Mouse (Mus musculus): ENCODE data around the gene Stt3b.

DNA sequence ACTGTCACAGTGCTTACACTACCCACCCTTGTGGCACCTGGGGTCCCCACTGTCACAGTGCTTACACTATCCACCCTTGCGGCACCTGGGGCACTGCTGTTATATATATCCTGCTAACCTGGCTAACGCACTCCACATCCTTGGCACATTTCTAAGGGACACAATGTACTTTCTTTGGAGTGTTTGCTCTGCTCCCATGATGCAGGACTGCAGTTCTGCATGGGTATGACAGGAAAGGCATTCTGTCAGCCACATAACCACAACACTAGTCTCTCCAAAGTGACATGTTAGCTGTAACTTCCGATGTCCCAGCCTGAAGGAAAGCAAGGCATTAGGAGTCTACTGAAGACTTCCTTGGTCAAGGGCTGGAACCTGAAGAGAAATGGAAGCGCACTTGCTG, 26.8 kb downstream of the Stt3b start:
- TF ChIP-seq CTCF (IDR thresholded peaks at IDR 0.05; ENCODE audit: low read depth) = no peak
- TF ChIP-seq EP300 (IDR thresholded peaks at IDR 0.05; ENCODE audit: low read depth) = no peak
